Mouse (Mus musculus) inflammation-experienced regulatory T-cells, adult 16 weeks (primary cell): ENCODE data around the gene Rtn1. TPM values are rescaled to one million over a fixed set of nuclear protein-coding genes. Genes with fewer than 3 reads are reported as not detected.

Experiments
- polyA plus RNA-seq: library from polyadenylated mRNA; unstranded; fragments of 100-300 nt; shearing (Covaris generic); gene quantifications from one replicate; pipeline ENCODE4 v1.2.1, GENCODE M21; 2017

The Rtn1 gene
- 0.22 TPM for polyA plus RNA-seq

GRCm38 (mm10) chr12:72408954-72409353, at the start of gene Rtn1:
Gene Rtn1 (minus strand): TSS chr12:72409054.

GRCm38 (mm10) chr12:72441839-72442576, 33.2 kb upstream of the Rtn1 start, which contains the start of gene Lrrc9:
Gene Lrrc9 (plus strand): TSS chr12:72441866.

GRCm38 (mm10) chr12:72184929-72185328, 223.9 kb downstream of the Rtn1 start, which contains the start of gene Ccdc175:
Gene Ccdc175 (minus strand): TSS chr12:72185029.

Other genes with a start within 250 kb of the Rtn1 start
- not detected for gene Ccdc175, start 224.0 kb downstream of the Rtn1 start, polyA plus RNA-seq
- not detected for gene Lrrc9, start 32.8 kb upstream of the Rtn1 start, polyA plus RNA-seq
- 8.8 TPM for gene Pcnx4, start 127.3 kb upstream of the Rtn1 start, polyA plus RNA-seq
- gene Gm4756, start 240.6 kb upstream of the Rtn1 start, polyA plus RNA-seq, result not detected